Mouse (Mus musculus) liver, embryonic 14.5 days (tissue): ENCODE results near the gene Itpa.

Source experiments
- CTCF ChIP-seq: IDR thresholded peaks from 2 replicates; pipeline ENCODE4 v1.5.1; 2016; ENCODE audit warnings: antibody characterized with exemption, low read depth, control low read depth
- EP300 ChIP-seq: IDR thresholded peaks from 2 replicates; pipeline ENCODE4 v1.6.1; 2016; ENCODE audit warnings: antibody characterized with exemption, low read depth

DNA sequence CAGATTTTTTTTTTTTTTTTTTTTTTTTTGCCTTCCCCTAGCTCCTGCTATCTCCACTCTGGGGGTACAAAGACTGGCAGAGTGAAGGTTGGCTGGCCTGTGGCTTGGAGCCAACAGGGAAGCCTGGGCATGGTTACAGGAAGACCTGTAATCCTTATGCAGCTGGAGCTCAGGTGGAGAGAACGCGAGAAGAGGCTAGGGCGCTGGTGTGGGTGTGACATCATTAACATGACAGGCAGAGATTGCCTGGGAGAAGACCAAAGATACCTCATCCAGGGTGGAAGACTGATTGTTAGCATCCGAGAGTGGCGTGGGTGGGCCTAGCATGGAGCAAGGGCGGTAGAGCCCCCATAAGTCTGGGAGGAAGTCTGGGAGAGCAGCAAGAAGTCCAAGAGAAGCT is 28.1 kb upstream of the Itpa start:
- TF ChIP-seq CTCF (no peak), EP300 (no peak)
